Mouse (Mus musculus): ENCODE measurements around the gene Psmd4.

Gene Psmd4

GRCm38 (mm10) chr3:94984312-94984711, 58.1 kb downstream of the Psmd4 start:
- ATAC-seq (ENCODE audit: insufficient number of reproducible peaks, low FRiP score, low TSS enrichment), result no peak

All from cerebellum, adult (tissue).